Mouse (Mus musculus) neural tube, embryonic 12.5 days (tissue): ENCODE results near the gene Stk38. TPM values are rescaled to one million over a fixed set of nuclear protein-coding genes. Genes with fewer than 3 reads are reported as not detected.
A peak's percentile ranks its signal among the peaks of the same experiment; 100 is the strongest.
"Not testable (repeated sequence)": the region's sequence is repeated elsewhere in the genome, so short reads cannot be mapped to it uniquely, and the experiment has no call there.

Experiments used
- ATAC-seq: fragments of 200-750 bp; cut with Nextera tagmentation; 2 replicates; pipeline ENCODE4 v1.8.0; 2017; ENCODE audit warnings: low read depth, mild to moderate bottlenecking, moderate TSS enrichment, moderate library complexity; ENCODE audit not compliant: low FRiP score
- H3K27ac ChIP-seq: fragments of 300-500 bp; sonication (generic); 2 replicates; pipeline ENCODE4 v1.5.1; 2016
- H3K27me3 ChIP-seq: fragments of 300-500 bp; sonication (generic); replicated peaks from 2 replicates; pipeline ENCODE4 v1.6.1; 2016; ENCODE audit warnings: mild to moderate bottlenecking
- H3K36me3 ChIP-seq: fragments of 300-500 bp; sonication (generic); 2 replicates; pipeline ENCODE4 v1.6.1; 2016; ENCODE audit warnings: mild to moderate bottlenecking
- H3K4me1 ChIP-seq: fragments of 300-500 bp; sonication (generic); 2 replicates; pipeline ENCODE4 v1.6.1; 2016
- H3K4me2 ChIP-seq: fragments of 300-500 bp; sonication (generic); replicated peaks from 2 replicates; pipeline ENCODE4 v1.6.1; 2016; ENCODE audit warnings: mild to moderate bottlenecking
- H3K4me3 ChIP-seq: fragments of 300-500 bp; sonication (generic); 2 replicates; pipeline ENCODE4 v1.5.1; 2016
- H3K9ac ChIP-seq: fragments of 300-500 bp; sonication (generic); 2 replicates; pipeline ENCODE4 v1.6.1; 2016; ENCODE audit warnings: mild to moderate bottlenecking
- H3K9me3 ChIP-seq: fragments of 300-500 bp; sonication (generic); 2 replicates; pipeline ENCODE4 v1.6.1; 2016; ENCODE audit warnings: mild to moderate bottlenecking
- WGBS: fragments of 180-500 bp; shearing (Covaris S2); methylation state at CpG from one replicate; pipeline ENCODE4 v1.1.7; 2016; 5-methylcytosine and 5-hydroxymethylcytosine counted together
- polyA plus RNA-seq: library from polyadenylated mRNA; unstranded; fragments of >200 nt; fragmentation: Nextera tagmentation; extraction: Ambion mirVana; gene quantifications from 2 replicates; pipeline ENCODE4 v1.2.1, GENCODE M21; 2016

The Stk38 gene
- polyA plus RNA-seq, 1 experiment from 2014 or later = 157 TPM

GRCm38 (mm10) chr17:29047697-29048514 is 40.1 kb upstream of the Stk38 start:
- H3K4me1 ChIP-seq = peaks cover 6% of the 10 kb centered on the region; the same call in 1 of the 2 replicates
- H3K4me3 ChIP-seq = no peak overlapping the region
- no peak overlapping the region for H3K27ac ChIP-seq
- no peak for ATAC-seq
- H3K9me3 ChIP-seq = no peaks in the 10 kb centered on the region
- H3K36me3 ChIP-seq = peaks cover 41% of the 10 kb centered on the region
- no peak overlapping the region for H3K9ac ChIP-seq
- H3K4me2 ChIP-seq = no peak overlapping the region
- no peaks in the 10 kb centered on the region for H3K27me3 ChIP-seq
- 67% methylated on average over 3 of the region's 3 CpGs for WGBS

GRCm38 (mm10) chr17:29046863-29047262 is 39.1 kb upstream of the Stk38 start:
- Histone ChIP-seq H3K4me2 (no peak overlapping the region), H3K9me3 (no peaks in the 10 kb centered on the region), H3K27ac (no peak overlapping the region), H3K4me1 (peaks cover 6% of the 10 kb centered on the region; the same call in 1 of the 2 replicates), H3K27me3 (no peaks in the 10 kb centered on the region), H3K4me3 (no peak overlapping the region), H3K9ac (no peak overlapping the region), H3K36me3 (peaks cover 49% of the 10 kb centered on the region)
- ATAC-seq = no peak
- WGBS = 89% methylated on average over 3 of the region's 3 CpGs

GRCm38 (mm10) chr17:29045741-29046530 is 38.1 kb upstream of the Stk38 start:
- no peak overlapping the region for H3K4me3 ChIP-seq
- no peak for ATAC-seq
- H3K36me3 ChIP-seq = peaks cover 55% of the 10 kb centered on the region
- H3K9me3 ChIP-seq = no peaks in the 10 kb centered on the region
- H3K9ac ChIP-seq = no peak overlapping the region
- H3K27me3 ChIP-seq = no peaks in the 10 kb centered on the region
- H3K4me2 ChIP-seq = no peak overlapping the region
- H3K27ac ChIP-seq = no peak overlapping the region
- H3K4me1 ChIP-seq = peaks cover 6% of the 10 kb centered on the region; the same call in 1 of the 2 replicates
- WGBS = 77% methylated on average over 12 of the region's 12 CpGs

- Histone ChIP-seq H3K9me3 (no peaks in the 10 kb centered on the region), H3K4me1 (no peaks in the 10 kb centered on the region; the same call in 1 of the 2 replicates), H3K4me2 (no peak overlapping the region), H3K27me3 (no peaks in the 10 kb centered on the region), H3K36me3 (peaks cover 64% of the 10 kb centered on the region), H3K4me3 (no peak overlapping the region), H3K27ac (no peak overlapping the region), H3K9ac (no peak overlapping the region)
- WGBS = 75% methylated on average over 1 of the region's 1 CpGs
- ATAC-seq = peak; percentile 32; the same call in 1 of the 2 replicates
These were observed 37.1 kb upstream of the Stk38 start for GRCm38 (mm10) chr17:29044925-29045319.

GRCm38 (mm10) chr17:29044146-29044924 is 36.5 kb upstream of the Stk38 start:
- no peak overlapping the region for H3K4me3 ChIP-seq
- no peak overlapping the region for H3K4me2 ChIP-seq
- H3K9me3 ChIP-seq = no peaks in the 10 kb centered on the region
- no peaks in the 10 kb centered on the region for H3K27me3 ChIP-seq
- 88% methylated on average over 6 of the region's 6 CpGs for WGBS
- no peak overlapping the region for H3K27ac ChIP-seq
- no peak overlapping the region for H3K9ac ChIP-seq
- no peaks in the 10 kb centered on the region; the same call in 1 of the 2 replicates for H3K4me1 ChIP-seq
- no peak for ATAC-seq
- peaks cover 70% of the 10 kb centered on the region for H3K36me3 ChIP-seq

- H3K4me1 ChIP-seq = no peaks in the 10 kb centered on the region; the same call in 1 of the 2 replicates
- H3K9ac ChIP-seq = no peak overlapping the region
- no peak overlapping the region for H3K27ac ChIP-seq
- no peaks in the 10 kb centered on the region for H3K9me3 ChIP-seq
- H3K4me3 ChIP-seq = no peak overlapping the region
- peaks cover 77% of the 10 kb centered on the region for H3K36me3 ChIP-seq
- no peak overlapping the region for H3K4me2 ChIP-seq
- ATAC-seq = no peak
- no peaks in the 10 kb centered on the region for H3K27me3 ChIP-seq
- 87% methylated on average over 3 of the region's 3 CpGs for WGBS
These were observed 35.8 kb upstream of the Stk38 start for GRCm38 (mm10) chr17:29043583-29043982.

GRCm38 (mm10) chr17:29042569-29042968 is 34.8 kb upstream of the Stk38 start:
- Histone ChIP-seq H3K27ac (no peak overlapping the region), H3K4me1 (peaks cover 3% of the 10 kb centered on the region; the same call in 1 of the 2 replicates), H3K9me3 (no peaks in the 10 kb centered on the region), H3K9ac (no peak overlapping the region), H3K36me3 (peaks cover 85% of the 10 kb centered on the region), H3K27me3 (no peaks in the 10 kb centered on the region), H3K4me3 (no peak overlapping the region), H3K4me2 (no peak overlapping the region)
- ATAC-seq = no peak

- not testable (repeated sequence) for ATAC-seq
- 90% methylated on average over 3 of the region's 3 CpGs for WGBS
These were observed 33.8 kb upstream of the Stk38 start for GRCm38 (mm10) chr17:29041632-29042031.

GRCm38 (mm10) chr17:29039351-29039750 is 31.6 kb upstream of the Stk38 start:
- WGBS = 80% methylated on average over 11 of the region's 11 CpGs
- no peak for ATAC-seq

More at GRCm38 (mm10) chr17:29041632-29042031, 33.8 kb upstream of the Stk38 start:
- not testable (repeated sequence) for H3K9ac ChIP-seq, H3K27me3 ChIP-seq, H3K27ac ChIP-seq, H3K4me2 ChIP-seq, H3K9me3 ChIP-seq, H3K4me3 ChIP-seq
- Histone ChIP-seq H3K36me3 (peaks cover 86% of the 10 kb centered on the region), H3K4me1 (peaks cover 11% of the 10 kb centered on the region; the same call in 1 of the 2 replicates)

GRCm38 (mm10) chr17:29035506-29035905 is 27.7 kb upstream of the Stk38 start:
- no peaks in the 10 kb centered on the region for H3K27me3 ChIP-seq
- no peak overlapping the region for H3K9ac ChIP-seq
- H3K4me1 ChIP-seq = peaks cover 35% of the 10 kb centered on the region
- ATAC-seq = no peak
- peak overlapping the region; percentile 74 for H3K4me2 ChIP-seq
- H3K9me3 ChIP-seq = no peaks in the 10 kb centered on the region
- H3K27ac ChIP-seq = no peak overlapping the region
- H3K4me3 ChIP-seq = 0 out of 2 replicates have a peak overlapping the region, but pooled peaks have one; percentile 66
- H3K36me3 ChIP-seq = peaks cover 44% of the 10 kb centered on the region

More at GRCm38 (mm10) chr17:29039351-29039750, 31.6 kb upstream of the Stk38 start:
- peaks cover 75% of the 10 kb centered on the region for H3K36me3 ChIP-seq
- H3K27ac ChIP-seq = no peak overlapping the region
- H3K9me3 ChIP-seq = no peaks in the 10 kb centered on the region
- H3K4me2 ChIP-seq = no peak overlapping the region
- no peaks in the 10 kb centered on the region for H3K27me3 ChIP-seq
- H3K4me3 ChIP-seq = no peak overlapping the region
- no peak overlapping the region for H3K9ac ChIP-seq
- peaks cover 28% of the 10 kb centered on the region for H3K4me1 ChIP-seq

GRCm38 (mm10) chr17:29034264-29034663 is 26.5 kb upstream of the Stk38 start:
- peak overlapping the region; percentile 66 for H3K4me3 ChIP-seq
- peaks cover 33% of the 10 kb centered on the region for H3K36me3 ChIP-seq
- no peaks in the 10 kb centered on the region for H3K27me3 ChIP-seq
- peak overlapping the region; percentile 97 for H3K9ac ChIP-seq
- H3K9me3 ChIP-seq = no peaks in the 10 kb centered on the region
- H3K4me1 ChIP-seq = peaks cover 35% of the 10 kb centered on the region
- H3K4me2 ChIP-seq = peak overlapping the region; percentile 74
- ATAC-seq = no peak
- H3K27ac ChIP-seq = no peak overlapping the region
